Mouse (Mus musculus) large intestine, adult 2 months (tissue): Measurements from ENCODE around the gene Wdfy4. TPM values are rescaled to one million over a fixed set of nuclear protein-coding genes. Genes with fewer than 3 reads are reported as not detected.
A peak's percentile ranks its signal among the peaks of the same experiment; 100 is the strongest.

Experiments
- DNase-seq: peaks from one replicate; pipeline ENCODE4 v3.0.0-alpha.2; 2012; ENCODE audit warnings: low read depth, low spot score
- WGBS: fragments of 180-500 bp; shearing (Covaris S2); methylation state at CpG from one replicate; pipeline ENCODE4 v1.1.7; 2018; 5-methylcytosine and 5-hydroxymethylcytosine counted together
- polyA plus RNA-seq: library from polyadenylated mRNA; depleted of rRNA; stranded (reverse); fragments of >200 nt; gene quantifications from 2 replicates; pipeline ENCODE4 v1.2.3, GENCODE M21; 2012

Gene Wdfy4
- polyA plus RNA-seq, 1 experiment = 5.0 TPM

DNA sequence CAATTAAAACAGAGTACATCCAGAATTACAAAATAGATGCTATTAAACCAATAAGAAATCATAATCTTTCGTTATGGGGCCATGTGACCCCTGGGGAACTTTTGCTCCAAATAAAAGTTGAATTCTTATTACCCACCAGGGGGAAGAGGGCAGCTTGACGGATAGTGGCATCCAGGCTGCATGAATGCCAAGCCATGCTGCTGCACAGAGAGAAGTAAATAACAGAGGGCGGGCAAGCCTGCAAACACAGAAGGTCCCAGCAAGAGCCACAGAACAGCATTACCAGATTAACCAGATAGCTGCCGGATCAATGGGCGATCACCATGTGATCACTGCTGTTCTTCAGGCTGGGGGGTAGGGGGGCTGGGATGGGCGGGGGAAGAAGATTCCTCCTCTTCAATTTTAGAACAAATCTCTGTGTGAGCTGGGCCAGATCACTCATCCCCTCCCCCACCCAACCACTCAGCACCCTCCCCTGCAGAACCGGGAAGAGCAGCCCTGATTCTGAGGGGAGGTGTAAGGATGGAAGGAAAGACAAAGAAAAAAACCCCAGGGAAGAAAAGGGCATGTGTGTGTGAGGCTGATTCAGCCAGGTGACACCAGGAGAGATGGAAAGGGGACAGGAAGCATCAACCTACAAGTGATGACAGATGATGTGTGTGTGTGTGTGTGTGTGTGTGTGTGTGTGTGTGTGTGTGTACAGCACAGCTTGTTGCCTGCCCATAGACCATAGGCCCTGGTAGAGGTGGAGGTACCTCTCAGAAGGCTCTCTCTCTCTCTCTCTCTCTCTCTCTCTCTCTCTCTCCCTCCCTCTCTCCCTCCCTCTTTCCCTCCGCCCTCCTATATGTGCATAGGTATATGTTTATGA lies 185.0 kb downstream of the Wdfy4 start:
- WGBS = 54% methylated on average over 8 of the region's 8 CpGs

DNA sequence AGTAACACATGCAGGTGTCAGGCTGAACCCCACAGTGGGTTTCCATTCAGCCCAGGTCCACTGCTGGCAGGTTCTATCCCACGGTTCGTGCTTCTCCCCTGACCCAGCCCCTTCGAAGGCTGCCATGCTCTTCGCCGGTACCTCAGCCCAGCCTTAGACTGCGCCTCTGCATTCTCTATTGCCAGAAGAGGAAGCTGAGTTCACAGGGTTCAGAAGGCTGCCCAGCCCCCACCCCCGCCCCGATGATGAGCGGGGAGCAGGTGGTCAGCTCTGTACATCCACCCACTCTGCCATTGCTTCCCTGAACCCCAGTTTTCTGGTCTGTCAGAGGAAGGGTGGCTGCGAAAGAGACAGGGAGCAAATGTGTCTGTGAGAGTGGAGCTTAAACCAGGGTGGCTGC lies 185.8 kb downstream of the Wdfy4 start:
- no peak for DNase-seq
- WGBS = 60% methylated on average over 10 of the region's 10 CpGs

More for the DNA sequence above, 185.0 kb downstream of the Wdfy4 start:
- no peak for DNase-seq

- WGBS = 14% methylated on average over 10 of the region's 10 CpGs
- DNase-seq = peak; percentile 10
Measured at GRCm38 (mm10) chr14:32994954-32995636, 190.2 kb downstream of the Wdfy4 start.

GRCm38 (mm10) chr14:32991082-32991481 lies 194.2 kb downstream of the Wdfy4 start, which contains the start of gene Lrrc18:
Lrrc18 (plus strand) TSS chr14:32991382.
- no peak for DNase-seq
- WGBS = 86% methylated on average over 2 of the region's 2 CpGs

DNA sequence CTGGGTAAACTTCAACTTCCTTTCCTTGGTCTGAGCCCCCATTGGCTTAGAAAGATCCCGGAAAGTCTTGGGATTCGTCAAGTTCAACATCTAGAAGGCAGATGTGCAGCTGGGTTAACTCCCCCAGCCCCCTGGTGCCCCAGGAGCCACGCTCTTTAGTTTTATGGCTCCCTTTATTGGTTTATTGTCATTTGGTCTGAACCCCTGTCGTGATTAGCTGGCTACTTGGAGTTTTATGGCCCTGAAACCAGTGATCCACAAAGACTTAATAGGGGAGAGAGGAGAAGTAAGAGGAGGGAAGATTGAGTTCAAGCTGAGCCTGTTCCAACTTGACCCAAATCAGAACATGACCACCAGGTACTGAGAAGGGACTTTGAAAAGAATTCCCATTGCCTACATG lies 198.6 kb downstream of the Wdfy4 start:
- no peak for DNase-seq
- 24% methylated on average over 4 of the region's 4 CpGs for WGBS

DNA sequence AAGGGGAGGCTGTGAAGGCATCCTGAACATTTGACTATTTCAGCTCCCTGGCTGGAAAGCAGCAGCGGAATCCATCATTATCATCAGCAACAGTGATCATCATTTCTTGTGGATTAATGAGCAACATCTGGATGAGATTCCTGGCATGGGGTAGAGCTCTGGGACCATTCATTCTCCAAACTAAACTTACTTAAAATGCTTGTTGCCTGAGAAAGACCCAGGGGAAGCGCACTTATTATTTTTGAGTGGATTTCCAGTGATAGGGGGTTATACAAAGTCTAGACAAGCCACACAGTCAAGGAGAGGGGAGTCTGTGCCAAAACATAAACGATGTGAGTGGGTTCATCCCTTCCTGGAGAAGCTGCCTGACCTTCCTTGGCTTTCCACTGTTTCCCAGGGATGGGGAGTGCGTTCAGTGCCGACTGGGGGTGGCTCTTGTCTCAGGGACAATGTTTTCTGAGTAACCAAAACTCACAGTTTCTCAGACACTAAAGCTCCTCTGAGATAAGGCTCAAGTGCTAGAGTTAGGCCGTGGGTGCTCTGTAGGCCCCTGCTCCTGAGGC lies 201.1 kb downstream of the Wdfy4 start:
- 67% methylated on average over 6 of the region's 6 CpGs for WGBS

DNA sequence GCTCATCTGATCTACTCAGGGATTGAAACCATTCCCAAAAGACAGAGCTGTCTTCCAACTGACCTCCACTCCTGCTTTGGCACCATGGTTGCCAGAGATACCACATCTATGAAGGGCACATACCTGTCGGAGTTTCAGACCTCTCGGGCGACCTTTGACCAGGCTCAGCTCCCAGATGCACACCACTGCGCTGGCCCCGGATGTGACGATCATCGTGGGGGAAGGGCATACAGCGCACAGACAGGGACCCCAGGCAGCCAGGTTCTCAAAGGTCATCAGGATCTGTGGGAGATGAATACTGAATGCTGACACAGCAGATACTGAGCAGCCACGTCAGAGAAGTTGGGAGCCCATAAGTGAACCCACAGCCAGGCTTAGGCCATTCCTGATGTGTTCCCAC lies 214.6 kb downstream of the Wdfy4 start:
- WGBS = 65% methylated on average over 9 of the region's 9 CpGs
- no peak for DNase-seq

More for the DNA sequence above, 201.1 kb downstream of the Wdfy4 start:
- no peak for DNase-seq

DNA sequence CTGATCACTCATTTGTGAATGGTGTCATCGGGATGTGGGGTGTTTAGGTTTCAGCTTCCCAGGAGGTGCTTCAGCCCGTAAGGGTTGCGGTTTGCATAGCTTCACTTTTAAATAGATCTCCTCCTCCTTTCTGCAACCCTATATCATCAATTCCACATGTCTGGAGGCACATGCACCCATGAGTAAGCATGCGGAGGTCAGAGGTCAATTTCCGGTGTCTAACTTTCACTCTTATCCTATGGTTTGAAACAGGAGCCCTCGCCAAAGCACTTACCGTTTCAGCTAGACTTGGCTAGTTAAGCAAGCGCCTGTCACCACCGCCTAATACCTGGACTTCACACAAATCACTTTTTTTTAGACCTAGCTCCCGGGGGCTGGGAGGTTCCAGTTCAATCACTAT lies 220.6 kb downstream of the Wdfy4 start:
- 87% methylated on average over 10 of the region's 10 CpGs for WGBS
- no peak for DNase-seq

GRCm38 (mm10) chr14:32960481-32960880 lies 224.8 kb downstream of the Wdfy4 start:
- peak; percentile 4 for DNase-seq
- WGBS = 39% methylated on average over 5 of the region's 5 CpGs

DNA sequence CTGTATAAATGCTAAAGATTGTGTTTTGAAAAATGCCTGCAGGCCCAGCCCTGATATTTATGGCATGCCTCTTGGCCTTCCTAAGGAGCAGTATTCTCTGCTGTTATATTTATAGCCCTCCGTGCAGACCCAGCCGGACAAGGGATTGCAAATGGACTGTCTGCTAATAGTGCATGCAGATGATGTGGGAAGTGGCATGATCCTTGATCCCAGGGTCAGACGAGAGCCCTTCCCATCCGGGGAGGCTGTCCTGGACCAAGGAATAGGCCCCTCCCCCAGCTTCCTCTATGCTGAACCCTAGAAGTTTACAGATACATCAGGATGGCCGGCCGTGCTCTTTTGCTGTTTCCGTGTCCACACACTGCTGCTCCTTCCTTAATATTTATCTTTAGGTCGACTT lies 226.6 kb downstream of the Wdfy4 start:
- no peak for DNase-seq

GRCm38 (mm10) chr14:32956486-32956885 lies 228.8 kb downstream of the Wdfy4 start:
- no peak for DNase-seq
- 57% methylated on average over 8 of the region's 8 CpGs for WGBS

More for the DNA sequence above, 226.6 kb downstream of the Wdfy4 start:
- WGBS = 53% methylated on average over 8 of the region's 8 CpGs

GRCm38 (mm10) chr14:32950312-32951301 lies 234.7 kb downstream of the Wdfy4 start:
- DNase-seq = no peak
- 56% methylated on average over 20 of the region's 20 CpGs for WGBS

- DNase-seq = no peak
- WGBS = 88% methylated on average over 2 of the region's 2 CpGs
Measured at GRCm38 (mm10) chr14:32947512-32947911, 237.8 kb downstream of the Wdfy4 start.

GRCm38 (mm10) chr14:32939217-32939616 lies 246.1 kb downstream of the Wdfy4 start:
- DNase-seq = no peak
- WGBS = 80% methylated on average over 5 of the region's 5 CpGs

DNA sequence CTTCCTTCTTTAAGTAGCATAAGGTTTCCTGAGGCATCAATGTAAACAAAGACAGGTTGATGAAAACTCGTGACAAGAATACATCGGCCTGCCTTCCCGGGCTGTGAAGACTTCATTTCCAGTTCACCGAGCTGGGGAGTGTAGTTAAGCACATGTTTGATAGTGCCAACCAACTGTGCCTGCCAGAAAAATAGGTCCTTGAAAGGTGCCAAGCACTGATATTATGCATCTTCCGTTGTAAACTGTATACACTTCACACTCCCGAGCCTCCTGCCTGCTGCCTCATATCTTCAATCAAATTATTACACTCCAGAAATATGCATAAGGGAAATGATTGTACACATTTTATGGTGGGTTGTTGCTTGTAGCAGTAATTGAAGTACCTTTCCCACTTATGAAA lies 251.2 kb downstream of the Wdfy4 start:
- DNase-seq = no peak
- 69% methylated on average over 6 of the region's 6 CpGs for WGBS

- WGBS = 83% methylated on average over 8 of the region's 8 CpGs
- DNase-seq = no peak
Measured at GRCm38 (mm10) chr14:32932220-32932619, 253.1 kb downstream of the Wdfy4 start.

GRCm38 (mm10) chr14:32931709-32932108 lies 253.6 kb downstream of the Wdfy4 start:
- 77% methylated on average over 10 of the region's 10 CpGs for WGBS
- DNase-seq = no peak

DNA sequence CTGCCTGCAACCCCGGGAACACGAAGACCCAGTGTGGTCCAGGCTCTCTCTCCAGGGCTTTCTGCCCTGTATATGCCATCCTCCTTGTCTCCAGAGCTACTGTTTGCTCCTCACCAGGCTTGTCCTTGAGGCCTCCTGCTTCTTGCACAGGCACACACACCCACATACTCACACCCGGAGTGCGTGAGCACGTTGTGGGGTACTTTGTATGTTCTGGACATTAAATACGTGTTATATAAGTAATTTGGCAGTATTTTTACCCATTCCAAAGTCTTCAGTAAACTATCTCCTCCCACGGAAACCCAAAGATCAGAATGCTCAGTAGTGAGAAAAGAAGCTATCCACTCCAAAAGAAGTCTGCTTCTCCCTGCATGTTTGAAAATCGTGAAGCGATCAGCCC lies 261.4 kb downstream of the Wdfy4 start:
- DNase-seq = no peak
- 73% methylated on average over 9 of the region's 9 CpGs for WGBS

DNA sequence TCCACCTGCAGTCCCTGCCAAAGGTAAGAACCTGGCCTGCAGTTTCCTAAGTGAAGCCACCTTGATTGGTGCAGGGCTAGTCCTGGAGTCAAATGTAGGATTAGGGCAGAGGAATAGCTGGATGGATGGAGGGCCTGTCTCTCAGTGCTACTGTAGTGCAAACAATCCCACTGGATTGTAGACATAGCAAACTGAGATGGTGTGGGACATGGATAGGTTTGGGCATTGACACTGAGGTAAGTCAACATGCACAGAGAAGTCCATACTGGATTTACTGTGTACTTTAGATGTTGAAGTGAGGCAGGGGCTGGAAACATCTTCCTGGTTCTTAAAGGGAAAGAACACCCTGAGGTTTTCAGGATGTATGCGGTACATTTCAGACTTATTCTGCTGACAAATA lies 267.4 kb downstream of the Wdfy4 start:
- WGBS = 96% methylated on average over 1 of the region's 1 CpGs
- no peak for DNase-seq
